Mouse (Mus musculus): Measurements from ENCODE around the gene Col6a5.
"Not testable (repeated sequence)": the region's sequence is repeated elsewhere in the genome, so short reads cannot be mapped to it uniquely, and the experiment has no call there.

Col6a5 gene

GRCm38 (mm10) chr9:105910166-105910565 is 50.3 kb downstream of the Col6a5 start:
- DNase-seq (ENCODE audit: low read depth in 2 of 2, low spot score in 2 of 2): no peak

GRCm38 (mm10) chr9:105909352-105909751 is 51.1 kb downstream of the Col6a5 start:
- no peak for DNase-seq (ENCODE audit: low read depth in 2 of 2, low spot score in 2 of 2)

- no peak for DNase-seq (ENCODE audit: low read depth in 2 of 2, low spot score in 2 of 2)
Observed at GRCm38 (mm10) chr9:105907411-105907810, 53.0 kb downstream of the Col6a5 start.

DNA sequence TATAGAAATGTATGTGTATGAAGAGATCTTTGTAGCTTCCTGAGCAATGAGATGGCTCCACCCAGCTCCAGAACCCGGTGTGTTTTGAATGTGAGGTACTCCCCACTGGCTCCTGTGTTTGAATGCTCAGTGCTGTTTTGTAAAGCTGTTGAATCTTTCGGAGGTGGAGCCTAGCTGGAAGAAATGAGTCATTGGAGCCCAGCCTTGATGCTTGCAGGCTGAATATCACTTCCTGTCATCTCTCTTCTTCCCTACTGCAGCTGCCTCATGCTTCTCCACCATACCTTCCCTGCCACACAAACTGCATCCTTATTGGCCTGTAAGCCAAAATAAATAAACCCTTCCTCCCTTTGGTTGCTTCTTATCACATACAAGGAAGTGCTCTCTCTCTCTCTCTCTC is 72.9 kb downstream of the Col6a5 start:
- DNase-seq (ENCODE audit: low read depth in 2 of 2, low spot score in 2 of 2): no peak

- no peak for DNase-seq (ENCODE audit: low read depth in 2 of 2, low spot score in 2 of 2)
Observed at GRCm38 (mm10) chr9:105884656-105885430, 75.6 kb downstream of the Col6a5 start.

- DNase-seq (ENCODE audit: low read depth in 2 of 2, low spot score in 2 of 2): no peak
Observed at GRCm38 (mm10) chr9:105880743-105881142, 79.7 kb downstream of the Col6a5 start.

DNA sequence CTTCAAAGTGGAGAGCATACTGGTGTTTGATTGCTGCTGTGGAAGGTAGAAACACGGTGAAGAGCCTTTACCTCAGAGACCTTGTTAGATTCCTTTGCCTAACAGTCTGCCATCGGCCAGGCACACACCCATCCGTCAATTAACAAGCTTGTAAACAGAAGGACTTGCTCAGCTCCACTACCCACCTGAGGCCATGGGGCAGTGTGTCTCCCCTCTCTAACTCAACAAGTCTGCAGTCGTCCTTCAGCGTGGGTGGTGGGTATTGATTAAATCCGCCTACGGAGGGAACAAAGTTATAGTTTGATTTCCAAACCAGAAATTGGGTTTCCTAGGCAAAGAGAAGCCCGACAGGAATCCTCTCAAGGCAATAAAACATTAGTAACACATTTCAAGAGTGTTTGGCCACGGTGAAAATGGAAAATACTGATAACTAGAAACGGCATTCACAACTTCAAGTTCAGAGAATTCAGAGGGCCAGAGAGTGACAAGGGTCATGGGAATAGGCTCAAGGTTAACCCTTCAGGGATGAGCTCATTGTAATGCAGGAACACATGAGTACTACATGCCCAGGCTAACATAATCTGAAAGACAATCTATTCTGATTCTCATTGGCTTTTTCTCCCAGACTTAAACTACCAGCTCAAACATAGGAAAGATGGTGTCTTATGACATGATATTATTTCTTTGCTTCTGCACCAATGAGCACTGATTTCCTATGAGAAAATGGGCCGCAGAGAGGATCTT is 81.9 kb downstream of the Col6a5 start:
- DNase-seq (ENCODE audit: low read depth in 2 of 2, low spot score in 2 of 2): no peak

DNA sequence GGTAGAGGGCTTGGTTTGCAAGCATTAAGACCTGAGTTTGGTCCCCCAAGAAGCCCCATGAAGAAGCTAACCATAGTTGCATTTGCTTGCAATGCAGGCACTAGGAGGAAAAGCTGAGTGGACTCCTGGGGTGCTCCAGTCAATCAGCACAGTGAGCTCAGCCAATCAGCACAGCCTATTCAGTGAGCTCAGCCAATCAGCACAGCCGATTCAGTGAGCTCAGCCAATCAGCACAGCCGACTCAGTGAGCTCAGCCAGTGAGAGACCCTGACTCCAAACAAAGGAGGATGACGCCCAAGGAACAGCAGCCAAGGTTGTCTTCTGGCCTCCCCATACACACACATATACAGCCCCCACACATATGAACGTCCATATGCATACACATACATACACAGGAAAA is 84.3 kb downstream of the Col6a5 start:
- no peak for DNase-seq (ENCODE audit: low read depth in 2 of 2, low spot score in 2 of 2)

- no peak for DNase-seq (ENCODE audit: low read depth in 2 of 2, low spot score in 2 of 2)
Observed at GRCm38 (mm10) chr9:105871643-105872042, 88.8 kb downstream of the Col6a5 start.

- DNase-seq (ENCODE audit: low read depth in 2 of 2, low spot score in 2 of 2): peak; percentile 4 to 39
Observed at GRCm38 (mm10) chr9:105857773-105858172, 102.7 kb downstream of the Col6a5 start.

DNA sequence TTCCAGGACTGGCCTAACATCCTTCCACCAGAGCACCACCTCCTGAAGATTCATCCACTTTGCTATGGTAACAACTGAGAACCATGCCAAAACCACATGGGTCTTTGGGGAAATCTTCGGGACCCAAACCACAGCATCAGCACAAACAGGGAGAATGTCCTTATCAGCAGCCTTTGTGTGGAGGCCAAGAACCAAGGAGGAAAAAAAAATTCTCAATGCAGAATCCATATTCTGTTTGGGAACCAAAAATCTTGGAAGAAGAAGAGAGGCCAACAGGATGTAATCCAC is 107.7 kb downstream of the Col6a5 start:
- no peak for DNase-seq (ENCODE audit: low read depth in 2 of 2, low spot score in 2 of 2)

- DNase-seq (ENCODE audit: low read depth in 2 of 2, low spot score in 2 of 2): no peak
Observed at GRCm38 (mm10) chr9:105852015-105852777, 108.2 kb downstream of the Col6a5 start.

- no peak for DNase-seq (ENCODE audit: low read depth in 2 of 2, low spot score in 2 of 2)
Observed at GRCm38 (mm10) chr9:105851011-105851410, 109.4 kb downstream of the Col6a5 start.

- no peak for DNase-seq (ENCODE audit: low read depth in 2 of 2, low spot score in 2 of 2)
Observed at GRCm38 (mm10) chr9:105848396-105848795, 112.0 kb downstream of the Col6a5 start.

- DNase-seq (ENCODE audit: low read depth in 2 of 2, low spot score in 2 of 2): no peak
Observed at GRCm38 (mm10) chr9:105847261-105847660, 113.2 kb downstream of the Col6a5 start.

DNA sequence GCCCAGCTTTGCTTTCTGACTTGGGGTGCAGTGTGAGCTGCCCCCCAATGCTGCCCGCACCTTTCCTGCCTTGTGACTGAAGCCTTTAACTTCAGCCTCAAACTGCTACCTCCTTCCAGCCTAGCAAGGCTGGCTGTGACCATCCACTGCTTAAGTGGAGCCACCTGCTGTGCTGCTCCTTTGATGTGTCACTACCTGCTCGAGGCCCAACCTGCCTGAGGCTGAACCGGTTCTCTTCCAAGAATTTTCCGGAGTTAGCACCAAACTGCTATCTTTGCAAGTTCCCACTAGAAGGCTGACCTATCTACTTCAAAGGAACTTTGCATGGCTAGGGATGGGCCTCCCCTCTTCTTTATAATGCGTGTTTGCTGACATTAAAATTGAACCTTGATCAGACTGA is 119.1 kb downstream of the Col6a5 start:
- DNase-seq (ENCODE audit: low read depth in 2 of 2, low spot score in 2 of 2): not testable (repeated sequence)

DNA sequence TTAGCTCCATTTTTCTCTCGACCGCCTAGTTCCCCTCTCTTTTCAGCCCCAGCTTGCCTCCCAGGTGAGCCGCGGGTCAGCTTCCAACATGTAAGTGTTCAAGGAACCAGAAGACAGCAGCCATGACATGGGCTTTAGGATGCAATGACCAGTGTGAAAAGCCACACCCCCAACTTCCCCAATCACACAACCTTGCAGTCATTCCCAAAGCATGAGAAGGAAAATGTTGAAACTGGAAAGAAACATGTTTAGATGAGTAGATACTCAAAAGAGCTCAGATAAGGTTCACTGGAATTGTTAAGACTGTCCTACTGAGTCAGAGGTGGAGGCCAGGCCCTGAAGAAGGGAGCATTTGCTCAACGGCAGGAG is 121.3 kb downstream of the Col6a5 start:
- no peak for DNase-seq (ENCODE audit: low read depth in 2 of 2, low spot score in 2 of 2)

- DNase-seq (ENCODE audit: low read depth in 2 of 2, low spot score in 2 of 2): no peak
Observed at GRCm38 (mm10) chr9:105838396-105839146, 121.9 kb downstream of the Col6a5 start.

- DNase-seq (ENCODE audit: low read depth in 2 of 2, low spot score in 2 of 2): no peak
Observed at GRCm38 (mm10) chr9:105835587-105835986, 124.9 kb downstream of the Col6a5 start.

DNA sequence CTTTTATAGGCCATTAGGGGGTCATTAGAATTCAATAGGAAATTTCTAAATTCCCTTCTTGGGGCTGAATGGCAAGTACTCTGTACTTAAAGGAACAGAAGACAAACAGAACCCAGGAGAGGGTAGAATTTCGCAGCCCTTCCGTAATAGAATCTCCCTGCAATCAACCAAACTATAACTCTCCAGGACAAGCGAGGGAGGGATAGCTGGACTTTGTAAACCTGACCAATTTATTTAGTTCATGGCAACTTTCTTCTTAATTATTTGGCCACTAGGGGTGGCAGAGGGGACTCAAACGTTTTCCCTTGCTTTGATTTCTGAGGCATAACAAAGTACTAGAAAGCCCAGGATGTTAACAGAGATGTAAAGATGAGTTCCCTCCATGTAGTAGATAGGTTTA is 125.6 kb downstream of the Col6a5 start:
- DNase-seq (ENCODE audit: low read depth in 2 of 2, low spot score in 2 of 2): no peak

DNA sequence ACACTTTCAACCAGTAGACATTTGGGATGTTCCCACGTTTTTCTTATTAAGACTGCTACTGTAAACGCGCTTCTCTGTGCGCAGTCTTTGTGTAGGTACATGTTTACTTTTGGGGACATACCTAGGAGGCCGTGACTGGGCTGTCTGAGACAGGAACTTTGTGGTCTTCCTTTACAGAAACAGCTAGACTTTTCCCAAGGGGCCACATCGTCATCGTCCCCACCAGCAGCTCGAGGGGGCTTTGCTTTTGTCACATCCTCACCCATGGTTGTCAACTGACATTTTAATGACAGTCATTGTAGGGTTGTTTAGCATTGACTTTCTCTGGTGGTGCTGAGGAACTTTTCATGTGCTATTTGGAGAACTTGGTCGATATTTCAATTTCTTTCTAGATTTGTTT is 129.2 kb downstream of the Col6a5 start:
- DNase-seq (ENCODE audit: low read depth in 2 of 2, low spot score in 2 of 2): no peak

Measured in CD8-positive naive resting alpha-beta T cell, adult 2 months (primary cell).